Mouse (Mus musculus) common myeloid progenitor, adult 5-6 weeks (primary cell): ENCODE measurements around the gene Cep78. TPM values are rescaled to one million over a fixed set of nuclear protein-coding genes. Genes with fewer than 3 reads are reported as not detected.

ENCODE experiments used
- ATAC-seq: replicated peaks from 2 replicates; pipeline ENCODE4 v1.8.0; 2016; ENCODE audit warnings: low read depth, mild to moderate bottlenecking, moderate TSS enrichment, inconsistent platforms; ENCODE audit not compliant: poor library complexity, severe bottlenecking
- total RNA-seq: library from RNA; stranded (forward); fragments of 200-1000, 187-1606 nt; gene quantifications from 2 replicates; pipeline ENCODE4 v1.2.3, GENCODE M21; 2017

The Cep78 gene
- total RNA-seq, 1 experiment from 2014 or later = 17.7 TPM

- ATAC-seq = no peak
Observed at GRCm38 (mm10) chr19:15913249-15913997, 71.4 kb downstream of the Cep78 start.

GRCm38 (mm10) chr19:15911441-15911840 is 73.3 kb downstream of the Cep78 start:
- no peak for ATAC-seq

- peak; percentile 71 for ATAC-seq
Observed at GRCm38 (mm10) chr19:15910987-15911386, 73.8 kb downstream of the Cep78 start.

GRCm38 (mm10) chr19:15910488-15910887 is 74.3 kb downstream of the Cep78 start:
- ATAC-seq = peak; percentile 37; the same call in 1 of the 2 replicates

- no peak for ATAC-seq
Observed at GRCm38 (mm10) chr19:15908016-15908415, 76.8 kb downstream of the Cep78 start.

Other genes starting within 250 kb of the Cep78 start
- gene Psat1, start 37.7 kb downstream of the Cep78 start, total RNA-seq = 91.8 and 92.1 TPM in 2 replicates
- gene Gnaq, start 147.8 kb upstream of the Cep78 start, total RNA-seq = 14.9 and 20.5 TPM in 2 replicates